Mouse (Mus musculus): ENCODE data around the gene Lin7b.
"Not testable (repeated sequence)": the region's sequence is repeated elsewhere in the genome, so short reads cannot be mapped to it uniquely, and the experiment has no call there.

DNA sequence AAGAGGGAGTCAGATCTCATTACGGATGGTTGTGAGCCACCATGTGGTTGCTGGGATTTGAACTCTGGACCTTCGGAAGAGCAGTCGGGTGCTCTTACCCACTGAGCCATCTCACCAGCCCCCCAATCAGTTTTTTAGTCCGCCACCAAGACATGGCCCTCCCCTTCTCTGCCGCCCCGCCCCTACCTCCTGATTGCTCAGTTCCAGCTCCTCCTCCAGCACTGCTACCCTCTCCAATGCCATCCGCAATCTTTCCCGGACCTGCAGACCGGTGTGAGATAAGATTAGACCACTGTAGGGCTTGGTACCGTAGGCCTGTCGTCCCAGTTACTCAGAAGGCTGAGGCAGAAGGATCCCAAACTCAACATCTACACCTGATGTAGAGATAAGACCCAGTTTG is 11.3 kb downstream of the Lin7b start:
- not testable (repeated sequence) for TF ChIP-seq CTCF (IDR thresholded peaks at IDR 0.05; ENCODE audit: extremely low read depth, insufficient read depth, insufficient read length, insufficient replicate concordance); POLR2A (IDR thresholded peaks at IDR 0.05; ENCODE audit: low read depth, low read length)
